Mouse (Mus musculus) forelimb bud, embryonic 11.5 days (tissue): Measurements from ENCODE around the gene Hdhd3.
A peak's percentile ranks its signal among the peaks of the same experiment; 100 is the strongest.
"Not testable (repeated sequence)": the region's sequence is repeated elsewhere in the genome, so short reads cannot be mapped to it uniquely, and the experiment has no call there.

Experiments used
- DNase-seq: peaks from one replicate; pipeline ENCODE4 v3.0.0-alpha.2; 2012; ENCODE audit warnings: low read depth, low spot score

Gene Hdhd3

GRCm38 (mm10) chr4:62509946-62510345 lies 6.7 kb upstream of the Hdhd3 start:
- DNase-seq, result no peak

GRCm38 (mm10) chr4:62508839-62509238 lies 5.6 kb upstream of the Hdhd3 start:
- no peak for DNase-seq

- DNase-seq, result no peak
Observed at GRCm38 (mm10) chr4:62506798-62507197, 3.5 kb upstream of the Hdhd3 start.

- no peak for DNase-seq
Observed at GRCm38 (mm10) chr4:62505991-62506390, 2.7 kb upstream of the Hdhd3 start.

GRCm38 (mm10) chr4:62502969-62503368 lies 298 bp downstream of the Hdhd3 start:
- DNase-seq, result no peak

GRCm38 (mm10) chr4:62501964-62502732 lies 1.1 kb downstream of the Hdhd3 start:
- peak; percentile 93 for DNase-seq

GRCm38 (mm10) chr4:62501534-62501933 lies 1.7 kb downstream of the Hdhd3 start:
- no peak for DNase-seq

GRCm38 (mm10) chr4:62500799-62501198 lies 2.5 kb downstream of the Hdhd3 start:
- DNase-seq, result no peak

GRCm38 (mm10) chr4:62496815-62497214 lies 6.5 kb downstream of the Hdhd3 start:
- no peak for DNase-seq

GRCm38 (mm10) chr4:62495946-62496345 lies 7.3 kb downstream of the Hdhd3 start:
- no peak for DNase-seq

GRCm38 (mm10) chr4:62494230-62494629 lies 9.0 kb downstream of the Hdhd3 start:
- no peak for DNase-seq

- no peak for DNase-seq
Observed at GRCm38 (mm10) chr4:62492682-62493081, 10.6 kb downstream of the Hdhd3 start.

- DNase-seq, result no peak
Observed at GRCm38 (mm10) chr4:62487914-62488313, 15.4 kb downstream of the Hdhd3 start.

GRCm38 (mm10) chr4:62487172-62487571 lies 16.1 kb downstream of the Hdhd3 start:
- no peak for DNase-seq

GRCm38 (mm10) chr4:62486162-62486696 lies 17.0 kb downstream of the Hdhd3 start:
- no peak for DNase-seq

GRCm38 (mm10) chr4:62485450-62486161 lies 17.7 kb downstream of the Hdhd3 start:
- no peak for DNase-seq

GRCm38 (mm10) chr4:62484928-62485327 lies 18.3 kb downstream of the Hdhd3 start:
- DNase-seq, result no peak

- DNase-seq, result no peak
Observed at GRCm38 (mm10) chr4:62480709-62481605, 22.3 kb downstream of the Hdhd3 start.

- peak; percentile 34 for DNase-seq
Observed at GRCm38 (mm10) chr4:62479937-62480708, 23.1 kb downstream of the Hdhd3 start, which contains the start of gene Bspry. Gene Bspry (plus strand): TSS chr4:62480053.

GRCm38 (mm10) chr4:62479593-62479936 lies 23.7 kb downstream of the Hdhd3 start:
- not testable (repeated sequence) for DNase-seq
